Mouse (Mus musculus) lung, embryonic 14.5 days (tissue): ENCODE data around the gene Mmp14. TPM values are rescaled to one million over a fixed set of nuclear protein-coding genes. Genes with fewer than 3 reads are reported as not detected.

Experiments
- ATAC-seq: fragments of 200-750 bp; cut with Nextera tagmentation; 2 replicates; pipeline ENCODE4 v1.8.0; 2017; ENCODE audit warnings: mild to moderate bottlenecking, moderate TSS enrichment, moderate library complexity; ENCODE audit not compliant: insufficient read depth
- DNase-seq: peaks from one replicate; pipeline ENCODE4 v3.0.0-alpha.2; 2015
- H3K27ac ChIP-seq: fragments of 300-500 bp; sonication (generic); 2 replicates; pipeline ENCODE4 v1.5.1; 2014; ENCODE audit warnings: low read depth, mild to moderate bottlenecking, moderate library complexity
- H3K27me3 ChIP-seq: fragments of 300-500 bp; sonication (generic); 2 replicates; pipeline ENCODE4 v1.6.1; 2014; ENCODE audit warnings: low read length, control low read depth; ENCODE audit not compliant: insufficient read depth
- H3K36me3 ChIP-seq: fragments of 300-500 bp; sonication (generic); 2 replicates; pipeline ENCODE4 v1.6.1; 2014; ENCODE audit warnings: control low read depth; ENCODE audit not compliant: insufficient read depth
- H3K4me1 ChIP-seq: fragments of 300-500 bp; sonication (generic); 2 replicates; pipeline ENCODE4 v1.6.1; 2014; ENCODE audit warnings: antibody characterized with exemption, control low read depth; ENCODE audit not compliant: insufficient read depth
- H3K4me2 ChIP-seq: fragments of 300-500 bp; sonication (generic); 2 replicates; pipeline ENCODE4 v1.6.1; 2014; ENCODE audit warnings: mild to moderate bottlenecking
- H3K4me3 ChIP-seq: fragments of 300-500 bp; sonication (generic); 2 replicates; pipeline ENCODE4 v1.5.1; 2014; ENCODE audit warnings: low read depth, low read length
- H3K9ac ChIP-seq: fragments of 300-500 bp; sonication (generic); 2 replicates; pipeline ENCODE4 v1.6.1; 2014
- H3K9me3 ChIP-seq: fragments of 300-500 bp; sonication (generic); 2 replicates; pipeline ENCODE4 v1.6.1; 2016; ENCODE audit warnings: low read depth, low read length, control low read depth
- CTCF ChIP-seq: IDR thresholded peaks from 2 replicates; pipeline ENCODE4 v1.5.1; 2016; ENCODE audit warnings: antibody characterized with exemption, low read depth
- WGBS: fragments of 180-500 bp; shearing (Covaris S2); extraction: QIAGEN DNeasy Blood & Tissue Kit; methylation state at CpG from one replicate; pipeline ENCODE4 v1.1.7; 2014; 5-methylcytosine and 5-hydroxymethylcytosine counted together
- polyA plus RNA-seq: library from polyadenylated mRNA; unstranded; fragments of >200 nt; fragmentation: Nextera tagmentation; extraction: Ambion mirVana; gene quantifications from 2 replicates; pipeline ENCODE4 v1.2.1, GENCODE M21; 2014

Gene Mmp14
- polyA plus RNA-seq, 1 experiment from 2014 or later = 187 TPM

GRCm38 (mm10) chr14:54435194-54435918 lies 3.9 kb downstream of the Mmp14 start:
- H3K9ac ChIP-seq = no peak overlapping the region
- no peak overlapping the region for H3K4me2 ChIP-seq
- H3K4me1 ChIP-seq = peaks cover 21% of the 10 kb centered on the region
- DNase-seq (no peak), ATAC-seq (no peak)
- H3K9me3 ChIP-seq = no peaks in the 10 kb centered on the region
- H3K36me3 ChIP-seq = peaks cover 55% of the 10 kb centered on the region
- no peaks in the 10 kb centered on the region for H3K27me3 ChIP-seq
- 72% methylated on average over 11 of the region's 11 CpGs for WGBS
- no peak overlapping the region for H3K27ac ChIP-seq
- H3K4me3 ChIP-seq = no peak overlapping the region
- TF ChIP-seq CTCF = 0 out of 2 replicates have a peak, but pooled peaks have one; percentile 5

DNA sequence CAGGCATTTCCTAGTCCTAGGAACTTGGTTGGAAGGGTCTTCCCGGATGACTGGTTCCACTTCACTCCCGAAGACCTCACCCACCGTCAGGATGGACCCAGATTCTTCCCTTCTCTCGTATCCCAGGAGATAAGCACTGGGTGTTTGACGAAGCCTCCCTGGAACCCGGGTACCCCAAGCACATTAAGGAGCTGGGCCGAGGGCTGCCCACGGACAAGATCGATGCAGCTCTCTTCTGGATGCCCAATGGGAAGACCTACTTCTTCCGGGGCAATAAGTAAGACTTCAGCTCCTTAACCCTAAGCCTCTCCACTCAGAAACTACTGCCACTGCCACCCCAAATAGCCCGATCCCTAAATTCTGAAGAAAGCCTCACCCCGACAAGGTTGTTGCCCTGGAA lies 7.7 kb downstream of the Mmp14 start:
- H3K36me3 ChIP-seq = peaks cover 69% of the 10 kb centered on the region
- no peak for TF ChIP-seq CTCF
- H3K9ac ChIP-seq = no peak overlapping the region
- H3K27ac ChIP-seq = no peak overlapping the region
- no peaks in the 10 kb centered on the region for H3K27me3 ChIP-seq
- peaks cover 11% of the 10 kb centered on the region for H3K4me1 ChIP-seq
- no peak overlapping the region for H3K4me2 ChIP-seq
- H3K4me3 ChIP-seq = no peak overlapping the region
- H3K9me3 ChIP-seq = no peaks in the 10 kb centered on the region
- no peak for DNase-seq
- 84% methylated on average over 12 of the region's 12 CpGs for WGBS
- ATAC-seq = no peak

DNA sequence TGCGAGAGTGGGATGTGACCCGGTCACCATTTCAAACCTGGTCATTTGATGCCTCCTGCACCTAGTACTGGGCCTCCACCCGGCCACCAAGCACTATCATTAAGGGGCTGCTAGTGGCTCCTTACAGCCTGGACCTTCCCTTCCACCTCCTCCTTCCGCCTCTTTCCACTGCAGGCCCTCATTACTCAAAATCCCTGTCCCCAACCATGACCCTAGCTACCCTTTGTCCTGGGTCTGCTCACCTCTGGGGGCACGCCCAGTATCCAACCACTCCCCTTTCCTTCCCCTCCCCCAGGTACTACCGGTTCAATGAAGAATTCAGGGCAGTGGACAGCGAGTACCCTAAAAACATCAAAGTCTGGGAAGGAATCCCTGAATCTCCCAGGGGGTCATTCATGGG lies 8.2 kb downstream of the Mmp14 start:
- H3K36me3 ChIP-seq = peaks cover 71% of the 10 kb centered on the region
- no peak overlapping the region for H3K4me2 ChIP-seq
- peaks cover 6% of the 10 kb centered on the region for H3K4me1 ChIP-seq
- H3K9ac ChIP-seq = no peak overlapping the region
- H3K4me3 ChIP-seq = no peak overlapping the region
- no peak for DNase-seq
- H3K9me3 ChIP-seq = no peaks in the 10 kb centered on the region
- no peak for ATAC-seq
- WGBS = 66% methylated on average over 7 of the region's 7 CpGs
- no peaks in the 10 kb centered on the region for H3K27me3 ChIP-seq
- no peak for TF ChIP-seq CTCF
- H3K27ac ChIP-seq = no peak overlapping the region

DNA sequence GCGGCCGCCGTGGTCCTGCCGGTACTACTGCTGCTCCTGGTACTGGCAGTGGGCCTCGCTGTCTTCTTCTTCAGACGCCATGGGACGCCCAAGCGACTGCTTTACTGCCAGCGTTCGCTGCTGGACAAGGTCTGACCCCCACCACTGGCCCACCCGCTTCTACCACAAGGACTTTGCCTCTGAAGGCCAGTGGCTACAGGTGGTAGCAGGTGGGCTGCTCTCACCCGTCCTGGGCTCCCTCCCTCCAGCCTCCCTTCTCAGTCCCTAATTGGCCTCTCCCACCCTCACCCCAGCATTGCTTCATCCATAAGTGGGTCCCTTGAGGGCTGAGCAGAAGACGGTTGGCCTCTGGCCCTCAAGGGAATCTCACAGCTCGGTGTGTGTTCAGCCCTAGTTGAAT lies 9.1 kb downstream of the Mmp14 start:
- Histone ChIP-seq H3K4me1 (no peaks in the 10 kb centered on the region; the same call in 1 of the 2 replicates), H3K27me3 (no peaks in the 10 kb centered on the region), H3K36me3 (peaks cover 70% of the 10 kb centered on the region), H3K4me3 (no peak overlapping the region), H3K9ac (no peak overlapping the region), H3K27ac (no peak overlapping the region), H3K4me2 (no peak overlapping the region), H3K9me3 (no peaks in the 10 kb centered on the region)
- WGBS = 87% methylated on average over 14 of the region's 14 CpGs
- TF ChIP-seq CTCF = no peak
- ATAC-seq (no peak), DNase-seq (no peak)

GRCm38 (mm10) chr14:54441365-54441764 lies 10.0 kb downstream of the Mmp14 start:
- no peak overlapping the region for H3K4me3 ChIP-seq
- DNase-seq (no peak), ATAC-seq (no peak)
- H3K36me3 ChIP-seq = peaks cover 61% of the 10 kb centered on the region
- H3K4me1 ChIP-seq = no peaks in the 10 kb centered on the region; the same call in 1 of the 2 replicates
- no peak overlapping the region for H3K4me2 ChIP-seq
- H3K27ac ChIP-seq = 0 out of 2 replicates have a peak overlapping the region, but pooled peaks have one; percentile 15
- TF ChIP-seq CTCF = no peak
- WGBS = 77% methylated on average over 4 of the region's 4 CpGs
- no peaks in the 10 kb centered on the region for H3K9me3 ChIP-seq
- no peaks in the 10 kb centered on the region for H3K27me3 ChIP-seq
- no peak overlapping the region for H3K9ac ChIP-seq

GRCm38 (mm10) chr14:54442548-54442947 lies 11.1 kb downstream of the Mmp14 start:
- Histone ChIP-seq H3K27ac (peak overlapping the region; percentile 82), H3K4me3 (no peak overlapping the region), H3K4me1 (no peaks in the 10 kb centered on the region; the same call in 1 of the 2 replicates), H3K4me2 (no peak overlapping the region), H3K9ac (no peak overlapping the region), H3K36me3 (peaks cover 49% of the 10 kb centered on the region), H3K9me3 (no peaks in the 10 kb centered on the region), H3K27me3 (no peaks in the 10 kb centered on the region)
- no peak for DNase-seq
- 87% methylated on average over 3 of the region's 3 CpGs for WGBS
- peak; percentile 10; the same call in 1 of the 2 replicates for ATAC-seq
- no peak for TF ChIP-seq CTCF

- 7% methylated on average over 3 of the region's 3 CpGs for WGBS
Measured at GRCm38 (mm10) chr14:54443196-54443595, 11.8 kb downstream of the Mmp14 start.

More at GRCm38 (mm10) chr14:54443196-54443595, 11.8 kb downstream of the Mmp14 start:
- Histone ChIP-seq H3K4me3 (no peak overlapping the region), H3K9me3 (no peaks in the 10 kb centered on the region), H3K9ac (no peak overlapping the region), H3K4me2 (no peak overlapping the region), H3K4me1 (no peaks in the 10 kb centered on the region; the same call in 1 of the 2 replicates), H3K27ac (peak overlapping the region; percentile 82), H3K36me3 (peaks cover 45% of the 10 kb centered on the region), H3K27me3 (no peaks in the 10 kb centered on the region)
- TF ChIP-seq CTCF = no peak
- peak; percentile 85 for ATAC-seq
- peak; percentile 82 for DNase-seq
